Mouse (Mus musculus) T-helper 2 cell (primary cell): ENCODE results near the gene Myo9a.
"Not testable (repeated sequence)": the region's sequence is repeated elsewhere in the genome, so short reads cannot be mapped to it uniquely, and the experiment has no call there.

ENCODE experiments used
- in situ Hi-C: fragments of 300-600 bp; cut with MboI, MseI; formaldehyde crosslinking; loops from one replicate; pipeline ENCODE4 v1.15.1; 2025; ENCODE audit warnings: high pct_unique_total_duplicates

The Myo9a gene

DNA sequence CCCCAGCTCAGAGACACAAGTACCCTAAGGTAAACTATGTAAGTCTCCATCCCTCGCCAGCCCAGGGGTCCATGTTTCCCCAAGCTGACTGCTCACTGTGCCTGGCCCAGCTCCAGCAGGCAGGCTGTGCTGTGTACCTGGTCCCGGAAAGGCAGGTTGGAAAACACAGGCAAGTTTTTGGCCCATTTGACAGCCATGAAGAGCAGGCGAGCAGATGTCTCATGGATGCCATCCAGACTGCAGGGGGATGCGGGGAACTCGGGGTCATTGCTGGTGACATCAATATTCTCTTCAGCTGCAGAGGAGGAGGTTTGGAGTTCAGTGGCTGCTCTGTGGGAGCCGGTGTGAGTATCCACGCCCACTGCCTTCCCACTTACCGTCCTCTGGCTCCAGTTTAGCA is 197.5 kb downstream of the Myo9a start:
- in situ Hi-C loops: no loop called here

DNA sequence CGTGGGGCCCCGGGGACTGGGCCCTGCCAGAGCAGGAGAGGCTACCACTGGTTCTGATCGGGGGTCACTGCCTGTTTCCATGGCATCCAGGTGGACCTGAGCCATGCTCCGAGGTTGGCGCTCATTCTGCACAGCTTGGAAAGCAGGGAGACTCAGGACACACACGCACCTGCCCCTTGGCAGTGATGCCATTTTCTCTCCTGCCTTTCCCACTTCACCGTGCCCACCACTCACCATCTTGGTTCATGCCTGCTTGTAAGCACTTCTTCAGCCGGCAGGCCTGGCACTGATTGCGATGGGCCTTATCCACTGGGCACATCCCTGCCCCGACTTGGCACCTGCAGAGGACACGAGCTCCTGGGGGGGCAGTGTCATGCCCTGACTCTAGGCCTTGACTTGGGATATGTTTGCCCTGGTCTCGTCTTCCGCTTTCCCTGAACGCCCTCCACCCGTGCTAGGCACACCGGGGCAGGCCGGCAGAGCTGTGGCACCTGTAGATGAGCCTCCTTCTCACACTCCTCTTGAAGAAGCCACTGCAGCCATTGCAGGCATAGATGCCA is 198.1 kb downstream of the Myo9a start:
- in situ Hi-C loops: no loop called here

DNA sequence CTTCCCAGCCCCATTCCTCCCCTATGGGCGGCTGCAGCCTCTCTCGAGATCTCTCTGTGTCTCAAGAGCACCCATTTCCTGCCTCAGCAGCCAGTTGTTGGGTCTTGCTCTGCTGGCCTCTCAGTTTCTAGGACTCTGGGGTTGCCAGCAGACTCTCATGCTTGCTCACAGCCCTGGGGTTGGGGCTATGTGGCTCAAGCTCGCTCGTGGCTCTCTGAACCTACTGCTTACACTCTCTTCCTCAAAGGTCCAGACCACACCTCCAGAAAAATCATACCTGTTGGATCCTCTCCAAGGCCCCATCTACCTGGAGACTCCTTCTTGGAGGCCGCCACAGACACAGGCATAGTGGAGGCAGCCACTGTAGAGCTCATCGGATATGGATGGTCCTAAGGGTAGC is 198.8 kb downstream of the Myo9a start:
- in situ Hi-C loops: no loop called here

DNA sequence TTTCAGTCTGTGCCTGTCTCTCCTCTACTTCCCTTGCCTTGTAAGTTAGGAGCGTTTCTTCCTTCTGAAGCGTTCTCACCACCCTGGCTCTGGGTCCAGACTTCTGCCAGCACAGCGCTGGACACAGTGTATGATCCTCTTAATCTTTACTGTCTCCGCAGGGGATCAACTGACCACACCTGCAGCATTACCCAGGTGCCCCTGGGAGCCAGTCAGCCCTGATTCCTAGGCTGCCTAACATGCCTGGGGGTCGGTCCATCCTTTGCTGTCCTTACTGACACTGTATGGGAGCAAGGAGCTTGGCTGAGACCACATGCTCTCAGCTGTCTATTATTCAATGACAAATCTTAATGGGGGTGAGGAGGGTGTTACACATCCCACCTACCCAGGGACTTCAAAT is 199.3 kb downstream of the Myo9a start:
- in situ Hi-C loops: no loop called here

DNA sequence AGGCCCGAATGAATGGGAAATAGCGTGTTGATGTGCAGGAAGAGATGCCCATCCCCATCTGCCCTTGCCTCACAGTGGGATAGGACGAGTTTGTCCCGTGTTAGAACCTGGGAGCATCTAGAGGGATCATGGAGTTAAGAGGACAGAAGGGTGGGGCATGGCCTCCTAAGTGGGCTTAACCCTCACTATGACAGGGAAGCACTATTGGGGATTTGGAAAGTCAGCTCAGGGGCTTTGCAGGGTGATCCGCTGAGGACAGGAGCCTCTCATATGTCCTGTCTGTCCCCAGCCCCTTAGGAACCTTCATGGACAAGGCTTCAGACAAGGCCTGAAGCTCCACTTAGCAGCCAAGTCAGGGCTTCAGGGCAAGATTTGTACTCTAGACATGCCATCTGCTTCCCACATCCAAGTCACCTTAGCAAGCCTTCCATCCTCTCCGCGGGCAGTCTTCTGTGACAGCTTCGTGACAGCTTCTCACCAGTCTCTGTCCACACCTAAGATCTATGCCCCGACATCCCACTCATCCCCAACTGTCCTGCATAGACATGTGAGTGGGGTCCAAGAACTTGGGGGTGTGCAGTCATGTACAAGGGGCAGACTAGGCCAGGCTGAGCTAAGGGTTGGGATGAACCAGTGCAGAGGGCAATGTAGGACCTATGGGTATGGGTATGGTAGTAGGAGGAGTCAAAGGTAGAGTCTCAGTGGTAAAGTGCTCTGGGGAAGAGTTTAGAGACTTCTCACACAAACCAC is 200.5 kb downstream of the Myo9a start:
- in situ Hi-C loops: no loop called here

DNA sequence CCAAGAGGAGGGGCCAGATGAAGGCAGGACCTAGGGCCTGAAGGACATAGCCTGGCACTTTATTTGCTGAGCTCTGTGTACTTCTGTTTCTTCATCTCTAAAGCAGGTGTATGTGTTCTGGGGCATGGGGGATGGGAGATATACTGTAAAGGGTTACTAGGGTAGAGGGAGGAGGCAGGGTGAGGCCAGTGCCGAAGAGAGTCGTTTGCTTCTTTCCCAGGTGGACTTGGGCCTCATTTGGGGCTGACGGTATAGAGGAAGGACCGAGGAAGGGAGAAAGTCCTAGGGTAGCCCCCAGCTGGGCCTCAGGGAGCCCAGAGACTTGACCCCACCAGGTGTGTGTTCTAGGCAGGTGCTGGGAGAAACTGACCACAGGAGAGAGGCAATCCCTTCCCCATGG is 201.2 kb downstream of the Myo9a start:
- in situ Hi-C loops: no loop called here

DNA sequence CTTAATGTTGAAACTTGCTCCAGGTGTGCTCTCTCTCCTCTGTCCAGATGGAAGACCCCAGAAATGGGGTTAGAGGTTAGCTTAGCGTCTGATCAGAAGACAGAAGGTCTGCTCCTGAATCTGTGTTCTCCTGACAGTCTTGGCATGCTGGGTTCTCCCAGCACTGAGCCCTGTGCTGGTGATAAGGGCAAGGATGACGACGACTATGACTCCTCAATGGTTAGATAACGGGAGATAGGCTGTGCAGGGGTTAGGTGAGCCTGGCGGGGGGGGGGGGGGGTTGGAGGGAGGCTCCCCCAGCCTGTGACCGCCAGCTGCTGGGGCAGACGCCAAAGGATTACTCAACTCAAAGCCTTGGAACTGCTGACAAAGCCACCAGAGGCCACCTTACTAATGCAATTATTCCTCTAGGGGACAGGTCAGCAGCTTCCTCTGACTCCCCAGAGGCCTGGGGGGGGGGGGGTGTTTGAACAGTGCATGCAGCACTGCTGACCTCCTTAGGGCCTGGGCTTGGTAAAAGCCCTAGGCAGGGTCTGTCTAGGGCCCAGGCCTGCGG is 201.9 kb downstream of the Myo9a start:
- in situ Hi-C loops: no loop called here

DNA sequence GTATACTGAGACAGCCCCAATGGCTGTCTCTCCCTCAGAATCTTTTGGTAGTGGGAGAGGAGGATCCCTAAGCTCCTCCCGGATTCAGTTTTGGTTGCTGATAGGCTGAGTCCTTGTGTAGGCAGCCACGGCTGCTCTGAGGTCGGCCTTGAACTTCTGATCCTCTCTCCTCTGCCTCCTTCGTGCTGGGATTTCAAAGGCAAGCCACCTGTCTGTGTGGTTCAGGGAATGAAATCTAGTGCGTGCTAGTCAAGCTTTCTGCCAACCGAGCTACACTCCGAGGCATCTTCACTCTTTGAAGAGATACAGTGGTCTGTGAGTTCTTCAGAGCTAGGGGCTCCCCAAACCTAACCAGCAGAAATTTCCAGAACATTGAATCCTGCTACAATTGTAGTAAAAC is 202.9 kb downstream of the Myo9a start:
- in situ Hi-C loops: no loop called here

DNA sequence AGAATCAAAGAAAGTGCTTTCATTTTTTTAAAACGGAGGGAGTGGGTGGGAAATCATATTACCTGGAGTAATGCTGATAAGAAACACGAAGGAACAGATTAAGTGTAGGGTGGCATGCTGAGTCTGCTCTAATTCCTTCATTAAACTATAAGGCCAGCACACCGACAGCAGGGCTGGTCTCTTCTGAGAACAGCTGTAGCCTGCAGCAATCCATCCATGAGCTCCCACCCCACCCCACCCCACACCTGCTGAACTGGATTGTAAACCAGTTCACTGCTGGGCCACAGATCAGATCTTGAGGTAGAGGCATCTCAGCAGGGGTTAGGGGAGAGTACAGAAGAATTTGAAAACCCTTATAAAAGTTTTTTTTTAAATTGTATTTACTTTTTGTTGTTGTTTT is 204.5 kb downstream of the Myo9a start:
- in situ Hi-C loops: no loop called here

DNA sequence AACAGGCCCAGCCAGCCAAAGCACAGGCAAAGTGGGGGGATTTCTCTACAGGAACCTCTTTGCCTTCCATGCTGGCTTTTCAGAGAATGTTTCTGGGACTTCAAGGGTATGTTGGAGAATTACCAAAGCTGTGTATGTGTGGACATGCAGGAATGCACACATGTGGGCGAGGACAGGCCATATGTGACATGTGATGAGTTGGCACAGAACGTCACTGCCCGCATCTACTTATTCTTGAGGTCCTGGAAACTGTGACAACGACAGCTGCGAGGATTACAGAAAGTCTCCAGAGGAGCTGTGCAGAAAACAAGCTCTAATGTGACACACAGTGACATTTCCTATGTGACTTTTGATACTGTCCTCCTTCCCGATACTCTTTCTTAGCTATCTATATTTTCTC is 205.0 kb downstream of the Myo9a start:
- in situ Hi-C loops: no loop called here

DNA sequence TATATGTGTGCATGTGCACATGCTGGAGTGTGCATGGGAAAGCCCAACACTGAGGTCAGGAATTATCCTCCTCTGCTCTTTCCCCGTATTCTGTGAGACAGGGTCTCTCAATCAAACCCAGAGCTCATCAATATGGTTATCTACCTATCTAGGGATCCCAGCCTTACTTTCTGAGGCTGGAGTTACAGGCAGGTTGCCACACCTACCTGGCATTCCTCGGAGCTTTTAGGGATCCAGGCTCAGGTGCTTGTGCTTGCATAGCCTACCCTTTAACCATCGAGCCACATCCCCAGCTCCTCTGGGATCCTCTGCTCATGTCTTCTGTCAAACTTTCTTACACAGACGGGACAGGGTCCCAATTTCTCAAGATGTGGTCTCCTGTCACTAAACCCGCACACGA is 205.8 kb downstream of the Myo9a start:
- in situ Hi-C loops: no loop called here

DNA sequence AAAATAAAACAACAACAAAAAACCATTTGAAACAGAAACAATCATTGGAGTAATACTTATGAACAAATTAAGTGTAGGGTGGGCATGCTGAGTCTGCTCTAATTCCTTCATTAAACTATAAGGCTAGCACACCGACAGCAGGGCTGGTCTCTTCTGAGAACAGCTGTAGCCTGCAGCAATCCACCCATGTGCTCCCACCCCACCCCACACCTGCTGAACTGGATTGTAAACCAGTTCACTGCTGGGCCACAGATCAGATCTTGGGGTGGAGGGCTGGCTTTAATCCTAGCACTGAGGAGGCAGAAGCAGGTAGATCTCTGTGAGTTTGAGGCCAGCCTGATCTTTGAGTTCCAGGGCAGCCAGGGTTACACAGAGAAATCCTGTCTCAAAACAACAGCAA is 207.4 kb downstream of the Myo9a start:
- in situ Hi-C loops: not testable (repeated sequence)

DNA sequence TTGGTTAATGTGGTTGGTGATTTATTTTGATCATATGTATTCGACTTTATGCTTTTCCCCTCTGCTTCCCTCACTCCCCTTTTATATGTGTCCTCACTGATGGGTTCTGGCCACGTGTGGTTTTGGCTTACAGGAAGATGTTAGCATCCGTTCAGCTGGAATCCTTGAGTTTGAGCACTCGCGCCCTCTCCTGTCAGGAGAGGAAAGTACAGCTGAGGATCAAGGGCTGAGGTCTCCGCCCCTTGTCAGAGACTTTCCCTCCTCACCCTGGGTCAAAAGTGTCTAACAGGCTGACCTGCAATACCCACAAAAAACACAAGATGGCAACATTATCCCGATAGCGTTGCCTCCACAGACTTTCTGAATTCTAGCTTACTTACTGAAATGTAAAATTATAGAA is 208.6 kb downstream of the Myo9a start:
- in situ Hi-C loops: no loop called here

DNA sequence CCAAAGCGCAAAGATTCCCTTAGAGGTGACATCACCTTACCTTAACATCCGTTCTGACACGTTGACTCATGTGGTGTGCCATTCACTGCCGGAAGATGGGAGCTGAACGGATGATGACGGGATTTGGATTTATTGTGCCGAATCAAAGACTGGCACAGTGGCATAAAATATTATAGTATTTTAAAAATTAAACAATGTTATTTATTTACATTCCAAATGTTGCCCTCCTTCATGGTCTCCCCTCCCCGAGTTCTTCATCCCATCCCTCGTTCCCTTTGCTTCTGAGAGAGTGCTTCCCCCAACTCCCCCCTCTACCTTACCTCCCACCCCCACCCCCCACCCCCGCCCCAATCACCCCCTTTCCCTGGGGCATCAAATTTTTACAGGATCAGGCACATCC is 209.9 kb downstream of the Myo9a start, which contains the start of gene Nr2e3:
Gene Nr2e3, minus strand, starts transcription at position 101 of the 400 bp plus-strand sequence.
- in situ Hi-C loops: loop anchor here (10.0 kb wide), 1 partner anchor 236 kb away; no protein-coding TSS in a partner anchor

DNA sequence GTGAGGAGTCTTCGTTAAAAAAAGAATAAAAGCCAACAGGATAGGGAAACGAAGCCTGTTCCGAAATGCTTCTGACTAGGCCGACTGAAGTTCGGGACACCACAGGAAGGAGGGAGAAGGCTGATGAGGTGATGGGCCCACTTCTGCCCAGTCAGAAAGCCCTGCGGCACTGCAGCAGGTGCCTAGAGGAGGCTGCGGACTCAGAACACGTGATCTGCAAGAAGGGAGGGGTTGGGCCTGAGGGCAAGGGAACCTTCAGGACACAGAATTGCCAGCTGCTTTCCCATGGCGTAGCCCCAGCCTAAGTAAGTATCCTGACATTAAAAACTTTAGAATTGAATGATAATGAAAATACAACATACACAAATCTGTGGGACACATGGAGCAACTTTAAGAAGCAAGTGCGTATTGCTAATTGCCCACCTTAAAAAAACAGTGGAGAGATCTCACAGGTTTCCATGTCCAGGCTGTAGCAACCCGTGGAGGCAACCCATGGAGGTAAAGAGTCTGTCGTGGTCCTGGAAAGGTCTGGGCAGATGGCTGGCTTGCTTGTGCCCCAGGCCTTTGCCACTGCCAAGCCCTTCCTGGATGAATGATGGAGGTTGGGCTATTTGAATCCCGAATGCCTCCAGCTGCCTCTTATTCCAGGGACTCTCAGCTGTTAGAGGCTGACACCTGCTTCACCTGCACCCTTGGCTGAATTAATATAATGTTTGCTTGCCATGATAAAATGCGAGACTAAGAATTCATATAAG is 210.7 kb downstream of the Myo9a start:
- in situ Hi-C loops: loop anchor here (10.0 kb wide), 1 partner anchor 237 kb away; no protein-coding TSS in a partner anchor

DNA sequence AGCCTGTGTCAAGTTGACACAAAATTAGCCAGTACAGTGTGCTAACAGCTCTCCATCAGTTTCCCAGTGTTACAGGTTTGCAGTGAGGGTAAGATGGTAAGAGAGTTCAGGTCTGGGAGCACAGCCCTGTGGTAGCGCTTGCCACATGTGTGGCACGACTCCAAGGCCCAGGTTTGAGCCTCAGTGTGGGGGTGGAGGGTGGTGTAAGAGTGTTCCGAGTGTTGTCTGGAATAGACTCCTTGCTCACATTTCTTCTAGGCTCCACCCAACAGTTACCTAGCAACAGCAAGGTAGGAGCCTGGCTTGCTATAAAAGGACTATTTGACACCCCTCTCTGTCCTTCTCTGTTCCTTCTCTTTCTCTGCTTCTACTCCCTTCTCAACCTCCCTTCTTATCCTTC is 213.7 kb downstream of the Myo9a start:
- in situ Hi-C loops: loop anchor here (10.0 kb wide), 1 partner anchor 240 kb away; no protein-coding TSS in a partner anchor

DNA sequence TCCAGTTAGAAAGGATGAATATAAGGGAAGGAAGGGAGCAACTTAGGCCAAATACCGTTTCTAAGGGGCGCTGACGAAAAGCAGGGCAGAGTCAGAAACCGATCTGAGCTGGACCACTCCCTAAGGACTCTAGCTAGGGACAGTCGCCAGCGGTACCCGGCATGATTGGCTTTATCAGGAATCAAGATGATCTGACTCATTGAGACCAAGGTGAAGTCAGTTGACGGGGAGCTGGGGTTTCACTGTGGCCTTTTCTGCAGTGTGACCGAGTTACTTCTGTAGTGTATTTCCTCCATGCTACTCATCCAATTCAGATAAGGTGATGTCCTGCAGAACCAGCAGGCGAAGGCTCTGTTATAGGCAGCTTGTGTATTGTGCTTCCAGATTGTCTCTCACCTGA is 214.3 kb downstream of the Myo9a start:
- in situ Hi-C loops: loop anchor here (10.0 kb wide), 1 partner anchor 240 kb away; no protein-coding TSS in a partner anchor

DNA sequence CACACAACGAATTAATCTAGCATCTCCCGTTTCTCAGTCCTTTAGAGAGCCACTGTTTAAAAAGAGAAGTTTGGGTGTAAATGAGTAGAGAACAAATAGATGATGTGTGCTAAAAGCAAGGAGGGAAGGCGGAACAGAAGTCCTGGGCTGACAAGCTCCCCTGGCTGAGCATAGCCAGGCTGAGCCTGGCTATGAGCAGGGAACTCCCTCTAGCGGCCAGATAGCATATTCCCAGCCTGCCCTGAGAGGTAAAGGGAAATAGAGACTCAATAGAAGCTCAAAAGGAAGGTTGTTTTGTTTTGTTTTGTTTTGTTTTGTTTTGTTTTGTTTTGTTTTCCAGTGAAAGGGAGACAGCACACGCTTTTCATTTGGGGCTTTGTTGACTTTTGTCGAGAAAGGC is 218.7 kb downstream of the Myo9a start:
- in situ Hi-C loops: loop anchor here (10.0 kb wide), 1 partner anchor 245 kb away; no protein-coding TSS in a partner anchor

DNA sequence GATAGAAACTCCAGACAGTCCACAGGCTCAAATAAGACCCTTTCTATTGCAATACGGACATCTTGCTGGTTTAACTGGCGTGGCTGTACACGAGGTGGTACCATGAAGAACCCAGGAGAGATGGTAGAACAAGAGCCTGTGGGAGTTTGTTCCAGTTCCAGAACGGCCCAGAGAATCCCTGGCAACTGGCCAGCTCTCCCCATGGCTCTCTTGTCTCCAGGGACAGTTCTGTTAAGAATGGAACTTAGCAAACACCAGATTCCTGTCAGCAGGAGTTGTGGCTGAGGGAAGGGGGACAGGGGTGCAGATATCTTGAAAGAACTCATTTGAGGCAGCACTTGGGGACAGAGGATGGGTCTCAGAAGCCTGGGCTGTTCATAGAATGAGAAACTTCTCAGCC is 220.6 kb downstream of the Myo9a start:
- in situ Hi-C loops: no loop called here
